In the genomic region with DNA sequence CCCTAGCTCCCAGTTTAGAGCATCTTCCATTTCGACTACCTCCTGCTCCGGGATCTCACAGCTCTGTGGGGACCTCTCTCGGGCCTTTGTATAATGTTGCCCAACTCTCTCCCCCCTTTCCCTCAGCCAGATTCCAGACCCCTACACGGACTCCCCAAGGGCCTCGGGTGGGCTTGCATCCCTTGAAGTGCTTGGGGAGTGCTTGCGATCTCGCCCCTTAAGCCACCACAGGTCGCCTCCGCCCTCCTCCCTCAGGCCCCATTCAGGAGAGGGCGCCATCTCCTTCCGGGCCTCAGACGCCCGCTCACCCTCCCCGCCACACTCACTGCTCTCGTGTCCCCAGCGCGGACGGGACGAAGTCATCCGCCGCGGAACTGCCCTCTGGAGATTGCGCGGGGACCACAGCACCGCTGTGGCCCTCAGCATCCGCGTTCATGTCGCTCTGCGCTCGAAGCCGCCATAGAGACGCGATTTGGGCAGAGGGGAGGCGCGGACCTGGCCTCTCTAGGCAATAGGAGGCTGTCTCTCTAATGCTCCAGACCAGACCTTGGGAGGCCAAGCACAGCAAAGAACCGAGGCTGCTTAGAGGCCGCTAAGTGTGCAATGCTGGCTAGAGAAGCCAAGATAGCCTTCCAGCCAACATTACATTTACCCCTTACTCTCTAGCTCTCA, we compare ENCODE assay signal across 8 mouse cellular contexts. TPM values are rescaled to one million over a fixed set of nuclear protein-coding genes. Genes with fewer than 3 reads are reported as not detected.
DNase-seq lines count a peak whose midpoint lies in the region; ATAC-seq lines count a peak whose summit lies in the region.

Eef1akmt2 (minus strand) TSS at position 501 of the 672 bp plus-strand sequence.

- H3K79me2 ChIP-seq in macrophage (ENCODE audit: inconsistent target) = peaks cover 13% of the 10 kb centered on the region; the same call in 1 of the 2 replicates

- H3K4me1 ChIP-seq in hindbrain, embryonic 16.5 days (ENCODE audit: control insufficient read depth, insufficient read depth, low read depth, low read length) = peaks cover 8% of the 10 kb centered on the region

- under 1% methylated on average over 36 of the region's 37 CpGs for WGBS in hindbrain, embryonic 16.5 days
- WGBS in macrophage (ENCODE audit: missing documents) = 3% methylated on average over 37 of the region's 37 CpGs

- peak within 1 kb of the TSS; percentile 98 for H3K27ac ChIP-seq in hindbrain, embryonic 16.5 days (ENCODE audit: low read depth, low read length)
- peak within 1 kb of the TSS; percentile 63 for H3K27ac ChIP-seq in macrophage

- peak; percentile 96 for ATAC-seq in hindbrain, embryonic 16.5 days

- H3K9me3 ChIP-seq in hindbrain, embryonic 16.5 days (ENCODE audit: control insufficient read depth, low read length) = no peaks in the 10 kb centered on the region

- H3K4me2 ChIP-seq in hindbrain, embryonic 16.5 days (ENCODE audit: low read length) = peak within 1 kb of the TSS; percentile 61

- no peaks in the 10 kb centered on the region for H3K27me3 ChIP-seq in hindbrain, embryonic 16.5 days (replicated peaks; ENCODE audit: control insufficient read depth, insufficient read depth, low read length)

- peaks cover 8% of the 10 kb centered on the region; the same call in 1 of the 2 replicates for H3K36me3 ChIP-seq in hindbrain, embryonic 16.5 days (ENCODE audit: control insufficient read depth, insufficient read depth, low read length)
- peaks cover 8% of the 10 kb centered on the region; the same call in 1 of the 2 replicates for H3K36me3 ChIP-seq in macrophage (ENCODE audit: inconsistent target)

- peak; percentile 92 for DNase-seq in R1 (ENCODE audit: low read depth, low spot score)
- peak; percentile 89 to 90 for DNase-seq in cerebellum, postnatal 25 days
- peak; percentile 86 to 87 for DNase-seq in frontal cortex, postnatal 36 days (ENCODE audit: low spot score in 2 of 2)
- DNase-seq in left cerebral cortex, adult 18-20 months (ENCODE audit: low spot score in 2 of 2) = peak; percentile 78 to 83
- DNase-seq in right cerebral cortex, adult 18-20 months = peak; percentile 85
- peak; percentile 19 for DNase-seq in urinary bladder, postnatal 10 days (ENCODE audit: low spot score)

- H3K9ac ChIP-seq in hindbrain, embryonic 16.5 days (ENCODE audit: low read depth, low read length) = peak within 1 kb of the TSS; percentile 93

- H3K4me3 ChIP-seq in hindbrain, embryonic 16.5 days (ENCODE audit: low read length) = peak within 1 kb of the TSS; percentile 82
- peak within 1 kb of the TSS; percentile 67 for H3K4me3 ChIP-seq in macrophage (ENCODE audit: inconsistent target)

RNA-seq across cellular contexts. Expression of gene Eef1akmt2, which starts in this region (rescaled TPM):
- 79.0 and 87.6 TPM in 2 replicates for polyA plus RNA-seq in hindbrain, embryonic 16.5 days (2015; fragmentation: Nextera tagmentation; extraction: Ambion mirVana)
- 10 to 100 TPM; 33.4 to 35.0 TPM for total RNA-seq in left cerebral cortex, adult 18-20 months (2021)
- 10 to 100 TPM; 16.6 to 67.7 (median 39.8) TPM for total RNA-seq in macrophage (2018; cell fraction: chromatin; rRNA removed)
- 10 to 100 TPM in 25 of 26 experiments, 1 to 10 TPM in 1; 9.6 to 21.4 (median 15.7) TPM for total RNA-seq in macrophage (2018; cell fraction: cytosol; rRNA removed)
- total RNA-seq in macrophage (2018; cell fraction: nucleus; rRNA removed) = 10 to 100 TPM; 12.7 to 46.5 (median 25.2) TPM
- polyA plus RNA-seq in macrophage (2018) = 15.2 to 18.8 TPM (median 17.1 TPM) in 3 replicates

Comparison
In these comparisons a context has a peak if more than half of its experiments do, and no peak if none do; other contexts are left out.
1. Peak in every context shown above with its lines: DNase-seq, ATAC-seq, H3K4me3 ChIP-seq and H3K27ac ChIP-seq.
2. DNase-seq: peak in every context shown above with its lines; median percentile 92 in R1; 90 in cerebellum, postnatal 25 days; 86 in frontal cortex, postnatal 36 days; 85 in right cerebral cortex, adult 18-20 months; 80 in left cerebral cortex, adult 18-20 months; 19 in urinary bladder, postnatal 10 days.